Mouse (Mus musculus) lung, adult 2 months (tissue): ENCODE results near the gene Gm17655.

Experiments
- CTCF ChIP-seq: fragments of 200-500 bp; IDR thresholded peaks from 2 replicates; pipeline ENCODE4 v1.5.1; 2011; ENCODE audit warnings: mild to moderate bottlenecking, low read length, control low read depth; ENCODE audit not compliant: insufficient read depth
- POLR2A ChIP-seq: fragments of 200-500 bp; IDR thresholded peaks from 2 replicates; pipeline ENCODE4 v1.6.1; 2011; ENCODE audit warnings: low read depth, mild to moderate bottlenecking, control low read depth, low read length, borderline replicate concordance; ENCODE audit errors: extremely low read depth

DNA sequence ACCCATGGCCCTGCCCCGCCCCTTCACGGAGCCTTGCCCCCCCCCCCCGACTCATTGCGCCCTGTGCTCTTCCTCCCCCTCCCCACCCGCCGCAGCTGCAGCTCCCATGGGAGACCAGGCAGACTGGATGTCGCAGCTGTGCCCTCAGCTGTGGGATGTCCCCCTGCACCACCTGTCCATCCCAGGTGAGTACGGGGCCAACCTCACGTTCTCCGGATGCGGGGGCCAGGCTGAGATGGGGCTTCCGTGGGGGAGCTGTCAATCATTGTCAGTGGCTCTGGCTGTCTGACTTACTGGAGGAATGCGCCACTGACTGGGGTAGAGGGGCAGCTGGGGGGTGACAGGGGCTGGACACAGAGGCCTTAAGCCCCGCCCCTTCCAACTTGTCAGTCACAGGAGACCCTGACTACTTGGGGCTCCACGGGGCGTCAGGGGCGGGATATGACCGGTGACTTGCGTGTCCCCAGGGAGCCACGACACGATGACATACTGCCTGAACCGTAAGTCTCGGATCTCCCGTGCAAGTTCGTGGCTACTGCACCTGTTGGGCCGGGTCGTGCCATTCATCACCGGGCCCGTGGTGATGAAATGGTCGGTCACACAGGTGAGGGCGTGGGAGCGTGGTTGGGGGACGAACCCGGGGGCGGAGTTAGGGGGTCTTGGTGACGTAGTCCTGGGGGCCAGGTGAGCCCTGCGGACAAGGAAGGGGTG, 28.8 kb upstream of the Gm17655 start:
- TF ChIP-seq POLR2A = no peak
- no peak for TF ChIP-seq CTCF
